Mouse (Mus musculus): ENCODE measurements around the gene Gstm2. TPM values are rescaled to one million over a fixed set of nuclear protein-coding genes. Genes with fewer than 3 reads are reported as not detected.
"Not testable (repeated sequence)": the region's sequence is repeated elsewhere in the genome, so short reads cannot be mapped to it uniquely, and the experiment has no call there.

Gene Gstm2
- polyA plus RNA-seq, 1 experiment from 2014 or later = 5.9 TPM

DNA sequence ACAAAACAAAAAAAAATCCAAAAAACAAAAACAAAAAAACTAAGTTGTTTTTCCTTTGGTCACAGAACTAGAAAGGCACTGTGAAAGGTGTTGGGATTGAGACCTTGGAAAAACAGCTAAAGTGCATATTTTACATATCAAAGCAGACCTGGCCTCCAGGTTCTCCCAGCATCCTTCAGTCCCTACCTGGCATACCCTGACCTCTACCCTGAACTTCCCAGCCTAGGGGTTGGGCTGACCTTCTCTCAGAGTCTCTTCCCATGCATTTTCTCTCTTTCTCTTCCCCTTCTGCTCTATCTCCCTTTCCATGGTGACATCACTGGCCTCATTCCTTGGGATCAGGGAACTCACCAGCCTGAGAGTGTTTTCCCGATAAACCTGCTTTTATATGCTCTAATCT is 20.7 kb downstream of the Gstm2 start:
- no peaks in the 10 kb centered on the region for H3K9me3 ChIP-seq (replicated peaks)
- H3K27ac ChIP-seq = no peak overlapping the region
- WGBS (ENCODE audit: insufficient replicate concordance) = 53% methylated on average over 1 of the region's 1 CpGs

DNA sequence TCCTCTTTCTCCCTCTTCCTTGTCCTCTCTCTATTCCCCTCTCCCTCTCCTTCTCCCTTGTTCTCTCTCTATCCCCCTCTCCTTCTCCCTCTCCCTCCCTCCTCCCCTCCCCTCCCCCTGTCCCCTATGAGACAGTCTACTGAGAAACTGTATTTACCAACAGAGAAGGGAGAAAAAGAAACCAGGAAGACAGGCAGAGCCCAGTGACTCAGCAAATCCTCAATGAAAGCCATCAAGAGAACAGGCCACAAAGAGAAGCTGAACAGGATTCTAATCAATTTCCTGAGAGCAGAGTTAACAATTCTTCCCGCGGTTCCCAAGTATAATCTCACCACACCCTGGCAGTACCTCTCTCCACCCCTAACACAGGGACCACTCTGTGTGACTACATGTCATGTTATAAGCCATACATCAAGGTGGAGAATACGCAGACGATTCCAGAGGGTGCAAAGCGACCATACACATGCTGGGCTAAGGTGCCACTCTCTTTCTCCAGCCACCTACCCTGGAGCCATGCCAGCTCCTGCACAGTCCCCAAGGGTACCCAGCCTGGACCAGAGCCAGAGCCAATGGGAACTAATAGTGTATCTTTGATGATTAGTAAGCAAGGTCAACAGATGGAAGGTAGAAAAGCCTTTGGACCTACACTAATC is 21.5 kb downstream of the Gstm2 start:
- Histone ChIP-seq H3K27ac (peak overlapping the region; percentile 2; the same call in 1 of the 2 replicates), H3K9ac (no peak overlapping the region), H3K27me3 (no peaks in the 10 kb centered on the region), H3K4me2 (peak overlapping the region; percentile 6), H3K36me3 (no peaks in the 10 kb centered on the region), H3K9me3 (replicated peaks) (no peaks in the 10 kb centered on the region), H3K4me1 (replicated peaks) (peaks cover 17% of the 10 kb centered on the region), H3K4me3 (replicated peaks) (no peak overlapping the region)
- WGBS (ENCODE audit: insufficient replicate concordance) = 33% methylated on average over 5 of the region's 5 CpGs
- ATAC-seq (ENCODE audit: low read depth) = peak; percentile 24; the same call in 1 of the 2 replicates
- DNase-seq = peak; percentile 5

More for the DNA sequence above, 20.7 kb downstream of the Gstm2 start:
- Histone ChIP-seq H3K4me2 (no peak overlapping the region), H3K9ac (no peak overlapping the region), H3K36me3 (no peaks in the 10 kb centered on the region), H3K27me3 (no peaks in the 10 kb centered on the region), H3K4me1 (replicated peaks) (peaks cover 17% of the 10 kb centered on the region), H3K4me3 (replicated peaks) (no peak overlapping the region)
- ATAC-seq (ENCODE audit: low read depth) (no peak), DNase-seq (no peak)

GRCm38 (mm10) chr3:107964026-107964425 is 22.2 kb downstream of the Gstm2 start:
- Histone ChIP-seq H3K4me3 (replicated peaks) (no peak overlapping the region), H3K27me3 (no peaks in the 10 kb centered on the region), H3K4me2 (peak overlapping the region; percentile 6; the same call in 1 of the 2 replicates), H3K9me3 (replicated peaks) (no peaks in the 10 kb centered on the region), H3K27ac (peak overlapping the region; percentile 2; the same call in 1 of the 2 replicates), H3K9ac (peak overlapping the region; percentile 36; the same call in 1 of the 2 replicates), H3K36me3 (no peaks in the 10 kb centered on the region), H3K4me1 (replicated peaks) (peaks cover 17% of the 10 kb centered on the region)
- ATAC-seq (ENCODE audit: low read depth) (peak; percentile 64), DNase-seq (peak; percentile 1)
- WGBS (ENCODE audit: insufficient replicate concordance) = 21% methylated on average over 4 of the region's 4 CpGs

GRCm38 (mm10) chr3:107955260-107955659 is 31.0 kb downstream of the Gstm2 start:
- WGBS (ENCODE audit: insufficient replicate concordance) = 61% methylated on average over 9 of the region's 9 CpGs
- H3K9me3 ChIP-seq (replicated peaks); H3K4me3 ChIP-seq (replicated peaks); DNase-seq; H3K27ac ChIP-seq; H3K9ac ChIP-seq; H3K4me1 ChIP-seq (replicated peaks); ATAC-seq (ENCODE audit: low read depth); H3K4me2 ChIP-seq; H3K36me3 ChIP-seq; H3K27me3 ChIP-seq: not testable (repeated sequence)

- H3K9me3 ChIP-seq (replicated peaks) = no peaks in the 10 kb centered on the region
- no peak overlapping the region for H3K27ac ChIP-seq
- DNase-seq (no peak), ATAC-seq (ENCODE audit: low read depth) (no peak)
- no peak overlapping the region for H3K4me3 ChIP-seq (replicated peaks)
- WGBS (ENCODE audit: insufficient replicate concordance) = 68% methylated on average over 5 of the region's 5 CpGs
- H3K27me3 ChIP-seq = no peaks in the 10 kb centered on the region; the same call in 1 of the 2 replicates
- no peak overlapping the region for H3K9ac ChIP-seq
- H3K36me3 ChIP-seq = no peaks in the 10 kb centered on the region
- H3K4me2 ChIP-seq = no peak overlapping the region
- H3K4me1 ChIP-seq (replicated peaks) = no peaks in the 10 kb centered on the region
These were observed 32.3 kb downstream of the Gstm2 start for GRCm38 (mm10) chr3:107953906-107954305.

DNA sequence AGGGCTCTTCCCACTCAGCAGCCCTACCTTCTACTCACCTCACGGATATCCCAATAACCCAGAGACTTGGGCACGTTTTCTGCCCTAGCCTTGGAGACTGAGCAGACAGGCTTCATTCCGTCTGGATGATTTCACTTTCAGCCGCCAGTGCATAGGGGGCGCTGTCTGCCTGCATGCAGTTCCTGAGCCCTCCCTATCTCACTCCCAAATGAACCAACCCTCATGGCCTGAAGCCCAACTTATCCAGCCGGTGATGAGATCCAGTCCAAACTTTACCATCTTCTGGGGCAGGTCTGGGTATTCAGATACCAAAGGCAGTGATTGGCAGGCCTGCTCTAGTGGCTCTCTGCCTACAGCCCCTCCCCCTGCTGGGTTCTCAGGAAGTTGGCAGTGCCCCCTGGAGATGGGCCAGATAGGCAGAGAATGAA is 32.9 kb downstream of the Gstm2 start:
- Histone ChIP-seq H3K27me3 (no peaks in the 10 kb centered on the region; the same call in 1 of the 2 replicates), H3K27ac (no peak overlapping the region), H3K4me1 (replicated peaks) (no peaks in the 10 kb centered on the region), H3K36me3 (no peaks in the 10 kb centered on the region), H3K9me3 (replicated peaks) (no peaks in the 10 kb centered on the region), H3K4me2 (no peak overlapping the region), H3K4me3 (replicated peaks) (no peak overlapping the region), H3K9ac (no peak overlapping the region)
- ATAC-seq (ENCODE audit: low read depth) (0 out of 2 replicates have a peak, but pooled peaks have one; percentile 20), DNase-seq (peak; percentile 34)
- WGBS (ENCODE audit: insufficient replicate concordance) = 14% methylated on average over 6 of the region's 6 CpGs

DNA sequence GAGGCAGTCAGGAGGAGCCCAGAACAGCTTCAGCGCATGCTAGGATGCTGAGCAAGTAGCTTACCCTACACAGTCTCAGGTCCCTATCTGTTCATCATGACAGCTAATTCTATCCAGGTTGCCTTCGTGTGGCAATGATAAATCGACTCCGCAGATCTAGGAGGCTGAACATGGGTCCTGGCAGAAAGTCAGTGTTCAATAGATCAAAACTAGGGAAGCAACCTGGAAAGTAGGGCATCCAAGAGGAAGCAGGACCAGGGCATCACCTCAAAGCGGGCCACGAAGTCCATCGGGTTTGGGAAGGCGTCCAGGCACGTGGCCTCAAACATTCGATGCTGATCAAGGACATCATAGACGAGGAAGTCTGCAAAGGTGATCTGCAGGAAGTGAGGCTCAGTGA is 35.7 kb downstream of the Gstm2 start:
- Histone ChIP-seq H3K27ac (no peak overlapping the region), H3K36me3 (no peaks in the 10 kb centered on the region), H3K27me3 (no peaks in the 10 kb centered on the region), H3K4me3 (replicated peaks) (no peak overlapping the region), H3K9ac (no peak overlapping the region), H3K9me3 (replicated peaks) (no peaks in the 10 kb centered on the region), H3K4me1 (replicated peaks) (no peaks in the 10 kb centered on the region), H3K4me2 (no peak overlapping the region)
- ATAC-seq (ENCODE audit: low read depth) = no peak
- DNase-seq = no peak
- 61% methylated on average over 11 of the region's 11 CpGs for WGBS (ENCODE audit: insufficient replicate concordance)

GRCm38 (mm10) chr3:107949461-107949860 is 36.8 kb downstream of the Gstm2 start:
- not testable (repeated sequence) for DNase-seq

DNA sequence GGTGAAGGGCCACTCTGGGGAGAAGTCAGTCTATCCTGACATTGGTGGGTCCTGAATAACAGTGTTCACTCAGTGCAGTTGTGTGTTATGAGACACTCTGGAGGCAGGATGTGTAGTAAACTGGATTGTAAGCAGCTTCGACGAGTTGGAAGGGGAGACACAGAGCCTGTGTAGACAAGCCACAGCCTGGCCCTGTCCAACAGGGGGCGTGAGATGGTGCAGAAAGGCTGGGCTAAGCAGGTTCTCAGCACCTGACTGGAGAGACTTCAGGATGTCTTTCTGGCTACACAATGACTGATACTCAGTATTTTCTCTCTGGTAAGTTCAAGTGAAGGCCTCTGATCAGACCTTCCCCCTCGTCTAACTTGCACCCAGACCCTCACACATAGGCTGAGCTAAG is 40.5 kb downstream of the Gstm2 start:
- no peak overlapping the region for H3K4me2 ChIP-seq
- no peak overlapping the region for H3K9ac ChIP-seq
- no peak for ATAC-seq (ENCODE audit: low read depth)
- H3K4me1 ChIP-seq (replicated peaks) = no peaks in the 10 kb centered on the region; the same call in 1 of the 2 replicates
- no peak overlapping the region for H3K4me3 ChIP-seq (replicated peaks)
- WGBS (ENCODE audit: insufficient replicate concordance) = 38% methylated on average over 4 of the region's 4 CpGs
- DNase-seq = no peak
- H3K27ac ChIP-seq = no peak overlapping the region
- no peaks in the 10 kb centered on the region for H3K36me3 ChIP-seq
- no peaks in the 10 kb centered on the region for H3K9me3 ChIP-seq (replicated peaks)
- H3K27me3 ChIP-seq = no peaks in the 10 kb centered on the region

More at GRCm38 (mm10) chr3:107949461-107949860, 36.8 kb downstream of the Gstm2 start:
- H3K4me1 ChIP-seq (replicated peaks); H3K36me3 ChIP-seq; H3K4me2 ChIP-seq; H3K9ac ChIP-seq; H3K9me3 ChIP-seq (replicated peaks); H3K4me3 ChIP-seq (replicated peaks); ATAC-seq (ENCODE audit: low read depth); H3K27ac ChIP-seq; H3K27me3 ChIP-seq: not testable (repeated sequence)
- 78% methylated on average over 1 of the region's 1 CpGs for WGBS (ENCODE audit: insufficient replicate concordance)

DNA sequence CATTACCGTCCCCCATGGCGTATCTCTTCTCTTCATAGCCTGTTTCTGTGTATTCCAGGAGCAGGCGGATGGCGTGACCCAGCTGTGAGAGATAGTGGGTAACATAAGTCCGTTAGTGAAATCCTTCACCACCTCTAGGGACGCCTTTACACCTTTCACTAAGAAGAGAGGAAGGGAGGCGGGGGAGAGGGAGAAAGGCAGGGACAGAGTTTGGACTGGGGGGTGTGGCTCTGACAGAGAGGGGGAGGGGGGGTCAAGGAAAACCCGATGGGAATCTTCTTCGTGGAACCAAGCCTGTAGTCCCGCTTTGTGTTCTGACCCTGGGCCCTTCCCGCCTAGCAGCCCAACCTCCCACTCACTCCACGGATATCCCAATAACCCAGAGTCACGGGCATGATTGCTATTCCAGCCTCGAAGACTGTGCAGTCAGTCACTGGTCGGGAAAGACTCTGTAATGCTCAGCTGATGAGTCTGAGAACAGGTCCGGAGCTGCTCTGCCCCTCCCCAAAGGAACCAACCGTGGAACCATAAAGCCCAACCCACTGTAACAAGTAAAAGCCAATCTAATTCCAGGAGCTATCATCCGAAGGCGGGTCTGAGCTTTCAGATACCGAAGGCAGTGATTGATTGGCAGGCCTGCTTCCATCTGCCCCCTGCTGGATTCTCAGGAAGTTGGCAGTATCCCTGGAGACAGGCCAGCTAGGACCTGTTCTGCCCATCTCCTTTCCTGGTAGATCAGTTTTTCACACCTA is 42.8 kb downstream of the Gstm2 start, which contains the start of gene Gstm6:
TSS of gene Gstm6 (minus strand) at position 511 of the 752 bp plus-strand sequence.
- Histone ChIP-seq H3K4me3 (replicated peaks) (0 out of 2 replicates have a peak within 1 kb of the TSS, but pooled peaks have one; percentile 18), H3K36me3 (no peaks in the 10 kb centered on the region), H3K4me2 (peak within 1 kb of the TSS; percentile 32), H3K27ac (no peak within 1 kb of the TSS), H3K27me3 (no peaks in the 10 kb centered on the region), H3K9me3 (replicated peaks) (no peaks in the 10 kb centered on the region), H3K9ac (no peak within 1 kb of the TSS), H3K4me1 (replicated peaks) (peaks cover 4% of the 10 kb centered on the region; the same call in 1 of the 2 replicates)
- WGBS (ENCODE audit: insufficient replicate concordance) = 26% methylated on average over 20 of the region's 20 CpGs
- ATAC-seq (ENCODE audit: low read depth) = peak; percentile 43; the same call in 1 of the 2 replicates
- no peak for DNase-seq

DNA sequence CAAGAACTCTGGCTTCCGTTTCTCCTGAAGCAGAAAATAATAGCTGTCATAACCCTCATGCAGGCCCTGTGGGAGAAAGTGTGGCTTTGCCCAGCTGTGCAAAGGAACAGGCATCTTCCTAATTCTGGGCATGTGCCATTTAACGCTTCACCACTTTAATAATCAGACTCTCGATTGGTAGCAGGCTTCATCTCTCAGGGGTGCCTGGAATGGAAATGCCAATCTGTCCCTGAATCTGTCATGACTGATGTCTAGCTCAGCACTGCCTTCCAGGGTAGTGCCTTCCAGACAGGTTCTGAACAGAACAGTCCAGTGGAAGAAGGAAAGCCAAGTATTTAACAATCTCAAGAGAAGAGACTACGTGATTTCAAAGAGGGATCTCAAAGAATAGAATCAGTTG is 45.0 kb downstream of the Gstm2 start:
- Histone ChIP-seq H3K4me1 (replicated peaks) (peaks cover 4% of the 10 kb centered on the region; the same call in 1 of the 2 replicates), H3K4me2 (no peak overlapping the region), H3K9ac (no peak overlapping the region), H3K27ac (no peak overlapping the region), H3K4me3 (replicated peaks) (no peak overlapping the region), H3K9me3 (replicated peaks) (no peaks in the 10 kb centered on the region), H3K36me3 (no peaks in the 10 kb centered on the region), H3K27me3 (no peaks in the 10 kb centered on the region)
- DNase-seq (no peak), ATAC-seq (ENCODE audit: low read depth) (no peak)
- WGBS (ENCODE audit: insufficient replicate concordance) = 68% methylated on average over 4 of the region's 4 CpGs

All from liver, embryonic 13.5 days (tissue).